Mouse (Mus musculus): Measurements from ENCODE around the gene Slc25a22.

- TF ChIP-seq CTCF (IDR thresholded peaks at IDR 0.05; ENCODE audit: borderline replicate concordance, insufficient read depth, low read depth, low read length): no peak
- no peak for TF ChIP-seq POLR2A (IDR thresholded peaks at IDR 0.05; ENCODE audit: borderline replicate concordance, insufficient read depth, low read length)
Observed at GRCm38 (mm10) chr7:141433517-141434400, 3.9 kb downstream of the Slc25a22 start.

Data from cerebellum, adult 2 months (tissue).